Mouse (Mus musculus) hindlimb bud, embryonic 11.5 days (tissue): ENCODE data around the gene Cers6.

Source experiments
- DNase-seq: peaks from one replicate; pipeline ENCODE4 v3.0.0-alpha.2; 2012; ENCODE audit warnings: low read depth, low spot score; ENCODE audit errors: extremely low spot score

Gene Cers6

GRCm38 (mm10) chr2:69011860-69012259 is 150.6 kb downstream of the Cers6 start:
- DNase-seq: no peak

- DNase-seq: no peak
Measured at GRCm38 (mm10) chr2:69014241-69014640, 153.0 kb downstream of the Cers6 start.

- no peak for DNase-seq
Measured at GRCm38 (mm10) chr2:69015172-69015724, 154.0 kb downstream of the Cers6 start.

GRCm38 (mm10) chr2:69015822-69016221 is 154.6 kb downstream of the Cers6 start:
- no peak for DNase-seq

- no peak for DNase-seq
Measured at GRCm38 (mm10) chr2:69019026-69019565, 157.9 kb downstream of the Cers6 start.

- no peak for DNase-seq
Measured at GRCm38 (mm10) chr2:69019821-69020489, 158.7 kb downstream of the Cers6 start.

- DNase-seq: no peak
Measured at GRCm38 (mm10) chr2:69020636-69021310, 159.5 kb downstream of the Cers6 start.

- DNase-seq: peak; percentile 58
Measured at GRCm38 (mm10) chr2:69021516-69021915, 160.3 kb downstream of the Cers6 start.

GRCm38 (mm10) chr2:69024856-69025255 is 163.6 kb downstream of the Cers6 start:
- no peak for DNase-seq

- DNase-seq: no peak
Measured at GRCm38 (mm10) chr2:69032562-69032961, 171.3 kb downstream of the Cers6 start.

- DNase-seq: no peak
Measured at GRCm38 (mm10) chr2:69035457-69035856, 174.2 kb downstream of the Cers6 start.

- DNase-seq: no peak
Measured at GRCm38 (mm10) chr2:69037362-69037761, 176.1 kb downstream of the Cers6 start.

GRCm38 (mm10) chr2:69042327-69043106 is 181.3 kb downstream of the Cers6 start:
- DNase-seq: no peak

GRCm38 (mm10) chr2:69043431-69044118 is 182.3 kb downstream of the Cers6 start:
- DNase-seq: no peak

GRCm38 (mm10) chr2:69045926-69046325 is 184.7 kb downstream of the Cers6 start:
- no peak for DNase-seq

- DNase-seq: no peak
Measured at GRCm38 (mm10) chr2:69047297-69047696, 186.1 kb downstream of the Cers6 start.

GRCm38 (mm10) chr2:69047805-69048204 is 186.6 kb downstream of the Cers6 start:
- DNase-seq: no peak

GRCm38 (mm10) chr2:69049179-69049578 is 187.9 kb downstream of the Cers6 start:
- DNase-seq: no peak

- no peak for DNase-seq
Measured at GRCm38 (mm10) chr2:69050189-69050588, 188.9 kb downstream of the Cers6 start.

- DNase-seq: no peak
Measured at GRCm38 (mm10) chr2:69051596-69051995, 190.4 kb downstream of the Cers6 start.
